Mouse (Mus musculus): ENCODE results near the gene Atxn7. TPM values are rescaled to one million over a fixed set of nuclear protein-coding genes. Genes with fewer than 3 reads are reported as not detected.

Gene Atxn7
- polyA plus RNA-seq, 1 experiment from 2014 or later = 2.8 TPM

GRCm38 (mm10) chr14:14070541-14071315 lies 109.5 kb downstream of the Atxn7 start:
- H3K4me2 ChIP-seq = no peak overlapping the region
- H3K27ac ChIP-seq (replicated peaks) = peak overlapping the region; percentile 74
- H3K27me3 ChIP-seq = no peaks in the 10 kb centered on the region
- ATAC-seq (ENCODE audit: low read depth) = peak; percentile 81
- no peaks in the 10 kb centered on the region for H3K36me3 ChIP-seq
- no peak overlapping the region for H3K4me3 ChIP-seq
- WGBS = 9% methylated on average over 6 of the region's 6 CpGs
- H3K9ac ChIP-seq = peak overlapping the region; percentile 31; the same call in 1 of the 2 replicates
- H3K9me3 ChIP-seq = no peaks in the 10 kb centered on the region
- H3K4me1 ChIP-seq (replicated peaks) = peaks cover 40% of the 10 kb centered on the region

DNA sequence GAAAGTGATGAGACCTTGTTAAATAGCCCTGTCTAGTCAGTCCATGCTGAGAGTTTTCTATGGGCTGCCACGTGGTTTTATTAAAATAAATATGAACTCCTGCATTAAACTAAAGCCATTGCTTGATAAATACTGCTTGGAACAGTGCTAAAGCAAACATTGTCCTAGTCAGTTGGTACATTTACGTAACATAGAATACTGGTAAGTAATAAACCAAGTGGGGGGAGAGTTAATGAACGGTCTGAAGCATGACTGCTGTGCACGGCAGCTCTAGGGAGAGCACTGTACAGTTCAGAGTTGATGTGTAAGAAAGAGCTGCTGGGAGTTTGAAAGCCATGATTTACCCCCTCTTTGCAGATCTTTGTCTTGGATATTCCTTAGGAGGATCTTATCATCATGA lies 110.2 kb downstream of the Atxn7 start:
- no peaks in the 10 kb centered on the region for H3K27me3 ChIP-seq
- no peak overlapping the region for H3K4me2 ChIP-seq
- no peaks in the 10 kb centered on the region for H3K9me3 ChIP-seq
- H3K36me3 ChIP-seq = no peaks in the 10 kb centered on the region
- no peak overlapping the region for H3K9ac ChIP-seq
- 29% methylated on average over 4 of the region's 4 CpGs for WGBS
- H3K4me3 ChIP-seq = no peak overlapping the region
- peaks cover 40% of the 10 kb centered on the region for H3K4me1 ChIP-seq (replicated peaks)
- H3K27ac ChIP-seq (replicated peaks) = peak overlapping the region; percentile 74
- ATAC-seq (ENCODE audit: low read depth) = no peak

- Histone ChIP-seq H3K36me3 (peaks cover 3% of the 10 kb centered on the region; the same call in 1 of the 2 replicates), H3K27me3 (no peaks in the 10 kb centered on the region), H3K27ac (replicated peaks) (no peak overlapping the region), H3K4me2 (no peak overlapping the region), H3K4me3 (no peak overlapping the region), H3K4me1 (replicated peaks) (no peaks in the 10 kb centered on the region), H3K9ac (no peak overlapping the region), H3K9me3 (no peaks in the 10 kb centered on the region)
- ATAC-seq (ENCODE audit: low read depth) = no peak
- WGBS = 91% methylated on average over 6 of the region's 6 CpGs
Measured at GRCm38 (mm10) chr14:14080604-14081194, 119.5 kb downstream of the Atxn7 start.

GRCm38 (mm10) chr14:14083811-14084210 lies 122.6 kb downstream of the Atxn7 start:
- H3K4me2 ChIP-seq = no peak overlapping the region
- 95% methylated on average over 8 of the region's 8 CpGs for WGBS
- no peaks in the 10 kb centered on the region for H3K27me3 ChIP-seq
- no peak overlapping the region for H3K4me3 ChIP-seq
- no peak overlapping the region for H3K27ac ChIP-seq (replicated peaks)
- no peaks in the 10 kb centered on the region for H3K4me1 ChIP-seq (replicated peaks)
- H3K9me3 ChIP-seq = no peaks in the 10 kb centered on the region
- H3K9ac ChIP-seq = no peak overlapping the region
- no peak for ATAC-seq (ENCODE audit: low read depth)
- H3K36me3 ChIP-seq = no peaks in the 10 kb centered on the region

DNA sequence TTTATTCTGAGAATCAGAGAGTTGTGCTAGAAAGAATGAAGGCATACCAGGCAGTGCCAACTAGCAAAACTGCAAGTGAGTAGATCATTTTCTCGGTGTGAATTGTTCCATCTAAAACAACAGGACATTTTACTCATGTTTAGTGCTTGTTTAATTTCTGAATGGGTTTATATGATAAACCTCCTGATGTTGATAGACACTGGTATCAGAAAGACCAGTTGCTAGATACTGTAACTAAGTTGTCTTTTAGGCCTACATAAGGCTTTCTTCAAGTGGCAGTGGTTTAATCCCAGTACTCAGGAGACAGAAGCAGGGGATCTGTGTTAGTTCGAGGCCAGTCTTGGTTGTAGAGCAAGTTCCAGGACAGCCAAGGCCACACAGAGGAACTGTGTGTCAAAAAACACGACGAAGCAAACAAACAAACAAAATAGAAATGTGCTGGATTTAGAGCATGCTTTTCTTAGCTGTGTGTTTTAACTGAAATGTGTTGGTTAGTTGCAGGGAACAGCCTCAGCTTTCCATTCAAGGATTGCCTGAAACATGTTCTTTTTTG lies 125.5 kb downstream of the Atxn7 start:
- ATAC-seq (ENCODE audit: low read depth) = no peak
- Histone ChIP-seq H3K9me3 (no peaks in the 10 kb centered on the region), H3K27ac (replicated peaks) (no peak overlapping the region), H3K36me3 (peaks cover 26% of the 10 kb centered on the region), H3K4me3 (no peak overlapping the region), H3K4me2 (no peak overlapping the region), H3K27me3 (no peaks in the 10 kb centered on the region), H3K9ac (no peak overlapping the region), H3K4me1 (replicated peaks) (no peaks in the 10 kb centered on the region)
- whole genome bisulfite sequencing = 91% methylated on average over 4 of the region's 4 CpGs

GRCm38 (mm10) chr14:14087348-14087747 lies 126.1 kb downstream of the Atxn7 start:
- no peak overlapping the region for H3K4me2 ChIP-seq
- H3K9me3 ChIP-seq = no peaks in the 10 kb centered on the region
- H3K4me3 ChIP-seq = no peak overlapping the region
- no peaks in the 10 kb centered on the region for H3K4me1 ChIP-seq (replicated peaks)
- no peaks in the 10 kb centered on the region for H3K27me3 ChIP-seq
- no peak overlapping the region for H3K9ac ChIP-seq
- no peak overlapping the region for H3K27ac ChIP-seq (replicated peaks)
- ATAC-seq (ENCODE audit: low read depth) = no peak
- peaks cover 31% of the 10 kb centered on the region for H3K36me3 ChIP-seq
- WGBS = 91% methylated on average over 6 of the region's 6 CpGs

GRCm38 (mm10) chr14:14088016-14088791 lies 127.0 kb downstream of the Atxn7 start:
- no peaks in the 10 kb centered on the region for H3K27me3 ChIP-seq
- H3K4me1 ChIP-seq (replicated peaks) = no peaks in the 10 kb centered on the region
- no peak overlapping the region for H3K27ac ChIP-seq (replicated peaks)
- H3K9me3 ChIP-seq = no peaks in the 10 kb centered on the region
- H3K9ac ChIP-seq = no peak overlapping the region
- WGBS = 91% methylated on average over 9 of the region's 9 CpGs
- H3K36me3 ChIP-seq = peaks cover 34% of the 10 kb centered on the region
- ATAC-seq (ENCODE audit: low read depth) = no peak
- no peak overlapping the region for H3K4me2 ChIP-seq
- H3K4me3 ChIP-seq = no peak overlapping the region

- Histone ChIP-seq H3K27ac (replicated peaks) (no peak overlapping the region), H3K9me3 (no peaks in the 10 kb centered on the region), H3K4me3 (no peak overlapping the region), H3K36me3 (peaks cover 37% of the 10 kb centered on the region), H3K27me3 (no peaks in the 10 kb centered on the region), H3K4me1 (replicated peaks) (no peaks in the 10 kb centered on the region), H3K9ac (no peak overlapping the region), H3K4me2 (no peak overlapping the region)
- no peak for ATAC-seq (ENCODE audit: low read depth)
- 95% methylated on average over 6 of the region's 6 CpGs for WGBS
Measured at GRCm38 (mm10) chr14:14090571-14090970, 129.3 kb downstream of the Atxn7 start.

- H3K36me3 ChIP-seq = peaks cover 50% of the 10 kb centered on the region
- no peaks in the 10 kb centered on the region for H3K4me1 ChIP-seq (replicated peaks)
- no peak overlapping the region for H3K4me3 ChIP-seq
- H3K4me2 ChIP-seq = no peak overlapping the region
- 27% methylated on average over 10 of the region's 10 CpGs for WGBS
- no peaks in the 10 kb centered on the region for H3K27me3 ChIP-seq
- ATAC-seq (ENCODE audit: low read depth) = peak; percentile 82
- no peak overlapping the region for H3K27ac ChIP-seq (replicated peaks)
- no peaks in the 10 kb centered on the region for H3K9me3 ChIP-seq
- H3K9ac ChIP-seq = no peak overlapping the region
Measured at GRCm38 (mm10) chr14:14098330-14098980, 137.2 kb downstream of the Atxn7 start.

DNA sequence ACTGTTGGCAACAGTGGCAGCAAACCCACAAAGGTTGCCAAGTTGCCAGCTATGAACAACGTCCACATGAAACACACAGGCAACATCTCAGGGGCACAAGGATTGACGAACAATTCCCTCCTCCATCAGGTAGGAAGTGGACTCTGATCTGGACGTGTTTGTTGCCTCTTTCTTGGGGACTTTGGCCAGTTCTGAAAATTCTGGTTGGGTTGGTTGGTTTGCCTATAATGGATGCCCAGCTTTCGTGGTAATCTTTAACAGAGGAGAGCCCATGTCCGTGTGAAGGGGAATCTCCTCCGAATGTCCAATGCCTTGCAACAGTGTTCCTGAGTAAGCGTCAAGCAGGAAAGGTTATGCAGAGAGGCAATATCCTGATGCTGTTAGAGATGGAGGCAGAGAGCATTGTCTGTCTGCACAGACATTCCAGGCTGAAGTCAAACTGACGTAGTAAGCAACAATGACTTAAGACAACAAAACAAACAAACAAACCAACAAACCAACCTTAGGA lies 139.6 kb downstream of the Atxn7 start:
- WGBS = 92% methylated on average over 8 of the region's 8 CpGs
- Histone ChIP-seq H3K27me3 (no peaks in the 10 kb centered on the region), H3K4me2 (no peak overlapping the region), H3K9ac (no peak overlapping the region), H3K4me1 (replicated peaks) (no peaks in the 10 kb centered on the region), H3K27ac (replicated peaks) (no peak overlapping the region), H3K9me3 (no peaks in the 10 kb centered on the region), H3K4me3 (no peak overlapping the region), H3K36me3 (peaks cover 44% of the 10 kb centered on the region)
- no peak for ATAC-seq (ENCODE audit: low read depth)

GRCm38 (mm10) chr14:14101296-14101695 lies 140.1 kb downstream of the Atxn7 start:
- Histone ChIP-seq H3K27me3 (no peaks in the 10 kb centered on the region), H3K4me1 (replicated peaks) (no peaks in the 10 kb centered on the region), H3K4me3 (no peak overlapping the region), H3K4me2 (no peak overlapping the region), H3K9ac (no peak overlapping the region), H3K36me3 (peaks cover 39% of the 10 kb centered on the region), H3K9me3 (no peaks in the 10 kb centered on the region), H3K27ac (replicated peaks) (no peak overlapping the region)
- WGBS = 93% methylated on average over 9 of the region's 9 CpGs
- ATAC-seq (ENCODE audit: low read depth) = no peak

Measured in neural tube, embryonic 13.5 days (tissue).